Mouse (Mus musculus) heart, postnatal 0 days (tissue): ENCODE measurements around the gene App.

Experiments
- CTCF ChIP-seq: IDR thresholded peaks from 2 replicates; pipeline ENCODE4 v1.5.1; 2016; ENCODE audit warnings: antibody characterized with exemption, control low read depth, low read depth
- EP300 ChIP-seq: IDR thresholded peaks from 2 replicates; pipeline ENCODE4 v1.6.1; 2016; ENCODE audit warnings: antibody characterized with exemption, low read depth

GRCm38 (mm10) chr16:85037969-85038644 is 135.5 kb downstream of the App start:
- TF ChIP-seq CTCF (no peak), EP300 (no peak)
